Mouse (Mus musculus) brain, embryonic 18.5 days (tissue): ENCODE data around the gene Rtp2.

Experiments
- DNase-seq: peaks from one replicate; pipeline ENCODE4 v3.0.0-alpha.2; 2012; ENCODE audit warnings: low read depth, low spot score

Gene Rtp2

DNA sequence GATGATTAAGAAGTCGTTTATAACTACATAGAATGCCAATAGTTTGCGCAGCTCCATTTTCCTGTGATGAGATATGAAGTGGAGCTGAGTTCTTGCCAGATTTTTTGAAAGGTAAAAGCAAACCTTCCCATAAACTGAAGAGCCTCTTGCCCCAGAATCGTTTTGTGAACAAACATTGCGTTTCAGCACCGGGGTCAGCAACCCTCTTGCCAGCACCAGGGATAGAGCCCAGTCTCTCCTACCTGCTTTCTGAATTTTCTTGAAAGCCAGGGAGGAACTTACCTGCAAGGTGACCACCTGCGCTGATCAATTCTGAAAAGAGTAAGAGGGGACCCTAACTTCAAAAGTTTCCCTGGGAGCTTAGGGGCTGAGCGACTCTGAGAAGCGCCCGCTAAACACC is 42.0 kb downstream of the Rtp2 start:
- DNase-seq, result no peak

DNA sequence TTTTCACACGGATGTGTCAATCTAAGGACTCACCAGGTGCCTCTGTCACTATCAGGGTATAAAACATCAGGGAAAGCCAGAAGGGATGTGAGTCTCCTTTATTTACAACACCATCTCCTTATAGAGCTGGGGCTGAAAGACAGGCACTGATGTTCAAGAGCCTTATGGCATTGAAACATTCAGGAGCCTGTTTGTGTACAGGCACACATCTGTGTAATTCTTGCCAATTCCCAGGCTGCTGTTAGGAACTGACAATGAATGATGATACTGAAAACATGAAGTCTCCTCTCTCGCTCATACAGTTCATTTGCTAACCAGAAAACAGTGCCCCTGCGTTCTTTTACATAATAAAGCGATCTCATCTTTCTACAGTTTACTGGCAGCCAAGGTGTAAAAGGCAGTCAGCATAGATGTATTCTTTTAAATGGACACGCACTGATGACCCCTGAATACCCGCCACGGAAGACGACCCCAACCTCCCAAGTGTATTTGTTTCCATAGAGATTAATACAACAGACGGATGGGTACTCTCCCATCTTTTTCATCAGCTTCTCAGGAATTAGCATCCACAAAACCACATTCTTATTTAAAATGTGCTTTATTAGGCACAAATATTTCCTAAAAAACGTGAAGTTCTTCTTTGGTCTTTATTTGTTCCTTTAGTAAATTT is 44.1 kb downstream of the Rtp2 start:
- no peak for DNase-seq

DNA sequence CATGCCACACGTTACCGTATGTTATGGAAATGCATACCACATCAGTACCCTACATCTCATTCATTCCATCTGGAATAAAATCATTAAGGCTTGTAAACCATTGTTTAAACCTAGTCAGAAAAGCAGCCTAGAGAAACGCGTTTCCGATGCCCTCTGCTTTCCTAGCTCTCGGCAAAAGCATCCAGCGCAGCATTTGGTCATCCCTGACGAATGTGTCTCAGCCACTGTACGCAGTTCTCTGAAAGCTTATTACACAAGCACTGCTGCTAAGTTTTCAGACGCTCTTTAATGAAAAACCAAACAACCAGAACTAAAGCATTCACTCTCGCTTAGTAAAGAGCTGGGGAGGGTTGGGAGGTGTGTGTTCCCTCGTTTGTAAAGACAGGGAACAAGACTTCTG is 47.1 kb downstream of the Rtp2 start:
- DNase-seq, result no peak
